Mouse (Mus musculus) G1E (cell line): Measurements from ENCODE around the gene Phyhipl.

Source experiments
- CTCF ChIP-seq: IDR thresholded peaks from 2 replicates; pipeline ENCODE4 v1.5.1; 2012; ENCODE audit warnings: low read depth, low read length, inconsistent platforms, mixed read lengths
- GATA1 ChIP-seq: IDR thresholded peaks from 2 replicates; pipeline ENCODE4 v1.6.1; 2012; ENCODE audit warnings: borderline replicate concordance, low read length, inconsistent platforms, mixed read lengths
- GATA2 ChIP-seq: IDR thresholded peaks from 2 replicates; pipeline ENCODE4 v1.6.1; 2012; ENCODE audit warnings: low read depth, low read length, inconsistent platforms, borderline replicate concordance
- POLR2AphosphoS5 ChIP-seq: IDR thresholded peaks from 2 replicates; pipeline ENCODE4 v1.6.1; 2012; ENCODE audit warnings: low read depth, low read length, inconsistent platforms; ENCODE audit not compliant: insufficient replicate concordance
- TAL1 ChIP-seq: conservative IDR thresholded peaks from 2 replicates; pipeline ENCODE4 v1.6.1; 2012; ENCODE audit warnings: low read depth, low read length, inconsistent platforms, mixed read lengths

DNA sequence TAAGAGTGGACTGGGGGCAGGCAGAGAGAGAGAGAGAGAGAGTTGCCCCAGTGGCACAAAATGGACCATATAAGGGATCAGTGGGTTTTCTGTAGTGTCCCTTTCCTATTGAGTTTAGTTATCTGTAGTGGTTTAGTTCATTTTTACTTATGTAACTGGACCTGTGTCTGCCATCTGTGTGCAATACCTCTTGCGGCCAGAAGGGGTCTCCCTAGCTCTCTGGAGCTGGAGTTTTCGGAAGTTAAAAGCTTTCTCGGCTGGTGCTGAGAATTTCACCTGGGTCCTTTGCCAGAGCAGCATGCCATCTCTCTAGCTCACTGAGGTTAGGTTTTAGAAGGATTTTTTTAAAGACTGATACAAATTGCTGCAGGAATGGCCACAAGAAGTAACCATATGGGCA is 147.9 kb downstream of the Phyhipl start:
- TF ChIP-seq CTCF: no peak
- TF ChIP-seq POLR2AphosphoS5: no peak
- TF ChIP-seq TAL1: no peak
- TF ChIP-seq GATA1: no peak
- no peak for TF ChIP-seq GATA2
